Mouse (Mus musculus): ENCODE measurements at regions not wholly inside any gene's neighbourhood (a gene's known extent, or its start where the extent isn't known, plus 50 kb on each side); places are given as distances from the start of the nearest gene placed in this dataset.

GRCm38 (mm10) chr17:67569865-67570264, 62.7 kb downstream of the Lrrc30 start:
- no peak for DNase-seq (ENCODE audit: low spot score)

GRCm38 (mm10) chr17:67566216-67566615, 66.3 kb downstream of the Lrrc30 start:
- no peak for DNase-seq (ENCODE audit: low spot score)

- DNase-seq (ENCODE audit: low spot score), result no peak
Observed at GRCm38 (mm10) chr17:67565746-67566145, 66.8 kb downstream of the Lrrc30 start.

GRCm38 (mm10) chr17:67564845-67565244, 67.7 kb downstream of the Lrrc30 start:
- DNase-seq (ENCODE audit: low spot score), result no peak

GRCm38 (mm10) chr17:67563036-67563435, 69.5 kb downstream of the Lrrc30 start:
- DNase-seq (ENCODE audit: low spot score), result no peak

- DNase-seq (ENCODE audit: low spot score), result no peak
Observed at GRCm38 (mm10) chr17:67561802-67562201, 70.7 kb downstream of the Lrrc30 start.

GRCm38 (mm10) chr17:67557351-67557870, 75.1 kb downstream of the Lrrc30 start:
- no peak for DNase-seq (ENCODE audit: low spot score)

- no peak for DNase-seq (ENCODE audit: low spot score)
Observed at GRCm38 (mm10) chr17:67552581-67553139, 79.9 kb downstream of the Lrrc30 start.

- DNase-seq (ENCODE audit: low spot score), result no peak
Observed at GRCm38 (mm10) chr17:67548966-67549700, 83.4 kb downstream of the Lrrc30 start.

GRCm38 (mm10) chr17:67544410-67544809, 88.1 kb downstream of the Lrrc30 start:
- no peak for DNase-seq (ENCODE audit: low spot score)

- DNase-seq (ENCODE audit: low spot score), result no peak
Observed at GRCm38 (mm10) chr17:67532331-67532730, 100.2 kb downstream of the Lrrc30 start.

- no peak for DNase-seq (ENCODE audit: low spot score)
Observed at GRCm38 (mm10) chr17:67520848-67521411, 111.6 kb downstream of the Lrrc30 start.

- DNase-seq (ENCODE audit: low spot score), result no peak
Observed at GRCm38 (mm10) chr17:67515601-67516147, 116.8 kb downstream of the Lrrc30 start.

- DNase-seq (ENCODE audit: low spot score), result no peak
Observed at GRCm38 (mm10) chr17:67514387-67515241, 117.9 kb downstream of the Lrrc30 start.

- no peak for DNase-seq (ENCODE audit: low spot score)
Observed at GRCm38 (mm10) chr17:67512699-67513450, 119.6 kb downstream of the Lrrc30 start.

- DNase-seq (ENCODE audit: low spot score), result no peak
Observed at GRCm38 (mm10) chr17:67512008-67512407, 120.5 kb downstream of the Lrrc30 start.

GRCm38 (mm10) chr17:67509921-67510320, 122.6 kb downstream of the Lrrc30 start:
- no peak for DNase-seq (ENCODE audit: low spot score)

GRCm38 (mm10) chr17:67509091-67509618, 123.4 kb downstream of the Lrrc30 start:
- no peak for DNase-seq (ENCODE audit: low spot score)

- no peak for DNase-seq (ENCODE audit: low spot score)
Observed at GRCm38 (mm10) chr17:67508353-67508752, 124.2 kb downstream of the Lrrc30 start.

- DNase-seq (ENCODE audit: low spot score), result no peak
Observed at GRCm38 (mm10) chr17:67506466-67506865, 126.1 kb downstream of the Lrrc30 start.

- no peak for DNase-seq (ENCODE audit: low spot score)
Observed at GRCm38 (mm10) chr17:67504502-67505033, 128.0 kb downstream of the Lrrc30 start.

All from ovary, postnatal 10 days (tissue).